Mouse (Mus musculus) C2C12 (cell line): ENCODE results near the gene Stap2.

Experiments
- CEBPB ChIP-seq: IDR thresholded peaks from one replicate; pipeline ENCODE4 v1.6.1; 2011; ENCODE audit warnings: low read depth, mild to moderate bottlenecking, control low read depth, moderate library complexity
- CTCF ChIP-seq: IDR thresholded peaks from one replicate; pipeline ENCODE4 v1.5.1; 2011; ENCODE audit not compliant: control insufficient read depth, insufficient read depth, insufficient read length
- FOSL1 ChIP-seq: IDR thresholded peaks from one replicate; pipeline ENCODE4 v1.8.0; 2011; ENCODE audit warnings: mild to moderate bottlenecking, low read length; ENCODE audit not compliant: poor library complexity, insufficient read depth, severe bottlenecking
- MAX ChIP-seq: IDR thresholded peaks from one replicate; pipeline ENCODE4 v1.6.1; 2011; ENCODE audit warnings: mild to moderate bottlenecking, control low read depth
- MYOD1 ChIP-seq: IDR thresholded peaks from one replicate; pipeline ENCODE4 v1.6.1; 2011; ENCODE audit warnings: low read depth; ENCODE audit not compliant: control insufficient read depth, insufficient read length
- MYOG ChIP-seq: IDR thresholded peaks from one replicate; pipeline ENCODE4 v1.6.1; 2011; ENCODE audit not compliant: control insufficient read depth, insufficient read length; ENCODE audit errors: extremely low read depth
- USF1 ChIP-seq: IDR thresholded peaks from one replicate; pipeline ENCODE4 v1.6.1; 2011; ENCODE audit warnings: low read depth, mild to moderate bottlenecking, control low read depth, moderate library complexity

DNA sequence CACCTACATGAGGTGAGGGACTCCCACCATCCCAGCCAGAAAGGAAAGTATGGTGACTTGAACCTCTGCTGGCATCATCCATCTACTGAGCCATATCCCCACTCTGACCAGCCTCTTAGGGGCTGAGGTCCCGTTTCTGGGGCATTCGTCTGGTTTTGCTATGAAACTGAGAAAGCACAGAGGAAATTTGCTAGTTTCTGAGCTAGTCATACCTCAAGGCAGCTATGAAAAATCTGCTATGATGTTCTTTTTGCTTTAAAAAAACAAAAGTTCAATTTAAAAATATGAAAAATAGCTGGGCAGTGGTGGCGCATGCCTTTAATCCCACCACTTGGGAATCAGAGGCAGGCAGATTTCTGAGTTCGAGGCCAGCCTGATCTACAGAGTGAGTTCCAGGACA, 56.7 kb downstream of the Stap2 start:
- TF ChIP-seq FOSL1, result no peak
- TF ChIP-seq CTCF, result no peak
- TF ChIP-seq MAX, result no peak
- TF ChIP-seq USF1, result no peak
- TF ChIP-seq MYOG, result no peak
- TF ChIP-seq MYOD1, result no peak
- TF ChIP-seq CEBPB, result no peak
